Mouse (Mus musculus) B cell, adult 2 months (primary cell): ENCODE results near the gene 2610507B11Rik.

Experiments used
- DNase-seq, 2 experiments: peaks; one replicate each; pipeline ENCODE4 v3.0.0; 2022

Gene 2610507B11Rik

DNA sequence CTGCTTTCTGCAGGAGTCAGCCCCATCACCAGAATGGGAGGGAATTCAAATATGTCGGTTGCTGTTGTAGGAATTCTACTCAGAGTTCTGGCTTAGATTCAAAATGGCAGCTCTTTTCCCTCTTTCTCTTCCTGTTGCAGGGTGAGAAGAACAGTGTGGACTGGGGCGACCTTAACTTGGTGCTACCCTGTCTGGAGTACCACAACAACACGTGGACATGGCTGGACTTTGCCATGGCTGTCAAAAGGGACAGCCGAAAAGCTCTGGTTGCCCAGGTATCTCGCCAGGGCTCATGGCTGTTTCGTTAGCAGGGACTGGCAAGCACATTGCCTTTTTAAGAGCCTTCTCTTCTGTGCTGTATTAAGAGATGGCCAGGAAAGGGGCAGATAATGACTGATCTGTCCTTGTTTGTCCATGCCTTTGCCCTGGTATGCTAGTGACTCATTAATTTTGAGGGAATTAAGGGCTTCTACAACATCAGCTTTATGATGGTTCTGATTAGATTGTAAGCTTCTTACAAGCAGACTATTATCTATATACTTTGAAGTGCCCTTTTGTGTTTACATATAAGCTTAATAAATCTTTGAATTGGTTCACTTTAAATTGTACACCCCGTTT lies 27.7 kb downstream of the 2610507B11Rik start:
- DNase-seq = no peak

DNA sequence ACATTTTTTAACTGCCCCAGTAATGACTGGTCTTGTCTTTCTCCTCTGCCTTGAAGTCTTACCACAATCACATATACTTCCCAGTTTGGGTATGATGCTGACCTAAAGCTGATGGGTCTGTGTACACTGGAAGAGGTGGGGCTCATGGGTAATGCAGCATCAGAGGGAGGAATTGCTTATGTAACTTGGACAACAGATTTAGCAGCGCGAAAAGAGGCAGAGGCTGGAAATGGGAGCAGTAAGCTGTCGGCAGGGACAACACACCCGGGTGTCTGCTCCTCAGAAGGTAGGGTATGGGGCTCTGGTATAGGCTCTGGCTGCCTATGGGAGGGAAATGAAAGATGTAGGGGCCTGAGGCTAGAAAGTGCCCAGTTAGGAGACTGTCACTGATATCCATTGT lies 29.1 kb downstream of the 2610507B11Rik start, which contains the start of gene BC030499:
BC030499 (plus strand) TSS at position 188 of the 400 bp plus-strand sequence.
- DNase-seq = no peak

DNA sequence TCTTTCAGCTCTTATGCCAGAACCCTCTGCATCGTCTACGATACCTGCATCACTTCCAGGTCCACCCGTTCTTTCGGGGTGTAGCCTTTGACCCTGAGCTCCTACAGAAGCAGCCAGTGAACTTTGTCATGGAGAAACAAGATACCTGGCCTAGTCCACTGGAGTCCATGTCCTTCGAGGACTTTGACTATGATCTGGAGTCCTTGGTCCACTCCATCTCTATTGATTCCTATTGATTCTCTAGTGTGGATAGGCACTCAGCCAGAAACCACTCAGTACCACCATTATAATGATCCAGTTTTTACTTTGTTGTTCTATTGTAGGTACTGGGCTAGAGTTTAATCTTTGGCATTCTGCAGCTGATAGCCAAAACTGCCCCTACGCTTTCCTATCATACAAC lies 33.0 kb downstream of the 2610507B11Rik start:
- DNase-seq = no peak

DNA sequence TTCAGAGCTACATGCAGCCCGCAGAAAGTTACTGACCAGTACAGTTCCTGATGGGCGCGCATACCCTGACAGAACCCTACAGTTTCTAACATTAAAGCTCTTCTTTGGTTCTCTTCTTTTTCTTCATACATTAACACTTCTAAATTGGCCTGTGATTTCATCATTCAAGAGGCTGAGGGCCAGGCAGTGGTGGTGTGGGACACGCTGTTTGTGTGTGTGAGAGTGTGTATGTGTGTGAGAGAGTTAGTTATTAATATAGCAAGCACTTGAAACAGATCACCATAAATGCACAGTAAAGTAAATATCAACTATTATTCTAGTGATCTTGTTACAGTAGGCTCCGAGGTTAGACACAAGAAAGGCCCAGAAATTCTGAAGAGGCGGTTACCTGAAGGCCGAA lies 39.4 kb downstream of the 2610507B11Rik start:
- no peak for DNase-seq

DNA sequence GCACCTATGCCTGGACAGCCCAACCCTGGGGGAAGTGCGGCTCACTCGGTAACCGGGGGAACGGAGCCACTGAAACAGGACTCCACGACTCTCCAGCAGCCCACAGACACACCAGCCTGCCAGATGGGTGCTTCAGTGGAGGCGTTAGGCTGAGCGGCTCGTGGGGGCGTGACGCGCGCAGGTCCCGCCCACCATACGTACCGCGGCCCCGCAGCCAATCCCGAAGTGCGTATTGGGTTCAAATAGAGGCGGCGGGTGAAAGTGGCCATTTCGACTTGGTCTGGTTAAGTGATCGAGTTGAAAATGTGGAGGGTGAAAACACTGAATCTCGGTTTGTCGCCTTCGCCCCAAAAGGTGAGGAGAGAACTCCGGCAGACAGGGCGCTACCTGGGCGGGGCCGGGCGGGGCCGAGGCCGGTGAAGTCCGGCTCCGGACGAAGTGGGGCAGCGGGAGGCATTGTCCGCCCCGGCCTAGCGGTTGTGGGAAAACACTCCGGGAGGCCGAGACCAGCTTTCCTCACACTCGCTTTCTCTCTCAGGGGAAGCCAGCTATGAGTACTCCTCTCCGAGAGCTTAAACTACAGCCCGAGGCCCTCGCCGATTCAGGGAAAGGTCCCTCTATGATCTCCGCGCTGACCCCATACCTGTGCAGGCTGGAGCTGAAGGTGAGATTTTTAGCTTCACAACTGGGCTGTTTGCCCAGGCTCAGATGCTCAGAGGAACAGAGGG lies 40.0 kb downstream of the 2610507B11Rik start, which contains the start of gene Spag5:
Spag5 (plus strand) TSS at position 173 of the 728 bp plus-strand sequence.
- peak; percentile 92 to 93 for DNase-seq

DNA sequence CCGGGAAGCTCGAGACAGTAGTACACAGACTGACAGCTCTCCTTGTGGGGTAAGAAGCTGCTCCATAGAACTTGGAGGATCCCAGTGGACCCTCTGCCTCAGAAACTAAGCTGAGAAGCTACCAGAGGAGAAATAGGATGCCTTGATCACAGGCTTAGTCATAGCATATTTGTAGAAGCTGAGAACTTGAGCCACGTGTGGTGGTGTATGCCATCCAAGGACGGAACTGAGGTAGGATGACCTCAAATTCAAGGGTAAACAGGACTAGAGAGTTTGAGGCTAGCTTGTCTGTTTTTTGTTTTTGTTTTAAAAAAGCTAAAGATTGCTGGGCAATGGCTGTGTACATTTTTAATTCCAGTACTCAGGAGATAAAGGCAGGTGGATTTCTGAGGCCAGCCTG lies 43.7 kb downstream of the 2610507B11Rik start:
- DNase-seq = no peak

DNA sequence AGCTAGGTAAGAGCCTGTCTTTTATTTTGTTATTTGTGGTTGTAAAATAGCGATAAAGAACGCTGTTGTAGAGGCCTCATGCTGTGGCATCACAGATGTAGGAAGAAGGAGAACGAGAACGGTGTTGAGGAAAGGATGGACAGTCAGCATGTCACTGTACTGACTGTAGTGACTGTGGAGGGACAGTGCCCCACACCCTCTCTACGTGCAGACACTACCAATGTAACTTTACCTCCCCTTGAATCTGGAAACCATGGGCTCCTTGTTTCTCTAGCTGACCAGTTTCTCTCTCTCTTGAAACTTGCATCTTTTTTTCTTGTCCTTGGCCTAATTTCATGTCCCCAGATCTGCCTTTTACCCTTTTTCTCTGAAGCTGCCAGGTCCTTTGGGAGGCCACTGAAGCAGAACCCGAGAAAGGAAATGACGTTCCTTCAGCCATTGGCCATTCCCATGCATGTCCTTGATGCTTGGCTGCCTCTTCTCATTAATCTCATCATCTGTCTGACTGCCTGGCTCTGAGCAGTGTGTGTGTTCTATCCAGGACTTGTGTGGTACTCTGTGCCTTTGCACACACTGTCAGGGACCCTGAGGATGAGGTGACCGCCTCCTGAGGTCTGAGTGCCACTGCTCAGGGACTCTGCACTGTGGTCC lies 49.4 kb downstream of the 2610507B11Rik start:
- no peak for DNase-seq

DNA sequence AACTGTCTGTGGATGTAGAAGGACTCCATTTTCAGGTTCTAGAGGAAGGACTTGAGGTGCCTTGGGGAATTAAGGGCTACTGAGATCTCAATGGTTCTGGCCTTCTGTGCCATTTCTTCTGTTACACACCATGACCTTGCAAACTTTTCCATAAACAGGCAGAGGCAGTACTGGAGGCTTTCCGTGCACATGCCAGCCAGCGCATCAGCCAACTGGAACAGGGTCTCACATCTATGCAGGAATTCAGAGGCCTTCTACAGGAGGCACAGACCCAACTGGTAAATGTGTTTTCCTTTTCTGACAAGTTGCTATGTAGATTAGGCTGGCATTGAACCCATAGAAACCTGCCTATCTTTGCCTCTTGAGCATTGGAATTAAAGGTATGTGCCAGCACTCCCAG lies 52.1 kb downstream of the 2610507B11Rik start:
- no peak for DNase-seq

GRCm38 (mm10) chr11:78318411-78318810 lies 56.9 kb downstream of the 2610507B11Rik start:
- DNase-seq = no peak

DNA sequence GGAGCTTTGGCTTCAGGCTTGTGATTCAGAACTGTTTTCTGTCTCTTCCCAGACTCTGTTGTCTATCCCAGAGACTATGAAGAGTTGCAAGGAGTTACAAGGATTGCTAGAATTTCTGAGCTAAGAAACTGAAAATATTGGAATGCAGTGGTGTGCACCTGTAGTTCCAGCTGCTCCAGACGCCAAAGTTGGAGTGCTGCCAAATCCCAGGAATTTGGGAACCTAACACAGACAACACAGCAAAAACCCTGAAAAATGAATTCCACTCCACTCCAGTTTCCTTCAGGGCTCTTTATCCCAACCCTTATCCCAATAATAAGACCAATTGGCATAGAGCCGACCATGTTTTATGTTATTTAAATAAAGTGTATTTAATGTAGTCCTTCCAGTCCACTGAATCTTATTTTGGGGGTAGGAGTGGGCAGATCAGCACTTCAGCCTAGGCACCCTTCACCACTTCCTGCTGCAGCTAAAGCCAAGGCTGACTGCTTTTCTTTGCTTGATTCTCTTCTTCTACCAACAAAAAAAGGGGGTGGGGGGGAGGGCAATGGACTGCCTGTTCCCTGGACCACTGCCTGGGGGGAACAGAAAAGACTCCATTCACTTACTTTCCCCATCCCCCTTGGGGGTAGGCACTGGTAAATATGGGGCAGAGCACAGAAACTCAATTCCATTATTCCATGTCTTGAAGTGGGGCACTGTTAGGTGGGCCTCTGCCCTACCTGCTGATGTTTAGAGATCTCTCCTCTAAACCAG lies 60.7 kb downstream of the 2610507B11Rik start:
- no peak for DNase-seq

GRCm38 (mm10) chr11:78322860-78323259 lies 61.3 kb downstream of the 2610507B11Rik start, which contains the start of gene Aldoc:
Aldoc (plus strand) TSS chr11:78322968.
- DNase-seq = peak; percentile 89 to 92

DNA sequence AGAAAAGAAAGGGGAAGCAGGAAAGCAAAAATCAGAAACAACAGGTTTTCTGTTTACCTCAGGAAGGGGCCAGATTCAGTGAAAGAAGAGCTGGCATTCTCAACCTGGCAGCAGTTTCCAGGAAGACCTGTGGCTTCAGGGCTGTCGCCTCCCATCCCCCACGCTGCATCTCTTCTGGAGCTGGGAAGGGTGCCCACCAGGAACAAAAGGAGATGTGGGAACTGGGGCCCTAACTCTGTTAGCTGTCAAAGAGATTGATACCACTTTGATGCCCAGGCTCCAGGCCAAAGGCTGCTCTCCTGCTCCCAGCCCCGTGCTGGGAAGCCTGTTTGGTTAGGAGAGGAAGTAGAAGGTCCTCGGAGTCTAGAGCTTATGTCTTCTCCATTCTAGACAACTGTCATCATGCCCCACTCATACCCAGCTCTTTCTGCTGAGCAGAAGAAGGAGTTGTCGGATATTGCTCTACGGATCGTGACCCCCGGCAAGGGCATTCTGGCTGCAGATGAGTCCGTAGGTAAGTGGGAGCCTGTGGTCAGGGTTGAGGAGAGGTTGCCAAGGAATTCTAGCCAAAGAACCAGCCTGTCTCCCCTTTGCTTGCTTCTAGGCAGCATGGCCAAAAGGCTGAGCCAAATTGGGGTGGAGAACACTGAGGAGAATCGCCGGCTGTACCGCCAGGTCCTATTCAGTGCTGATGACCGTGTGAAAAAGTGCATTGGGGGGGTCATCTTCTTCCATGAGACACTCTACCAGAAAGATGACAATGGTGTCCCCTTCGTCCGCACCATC lies 62.6 kb downstream of the 2610507B11Rik start:
- DNase-seq = no peak

GRCm38 (mm10) chr11:78324965-78325364 lies 63.4 kb downstream of the 2610507B11Rik start:
- DNase-seq = no peak

DNA sequence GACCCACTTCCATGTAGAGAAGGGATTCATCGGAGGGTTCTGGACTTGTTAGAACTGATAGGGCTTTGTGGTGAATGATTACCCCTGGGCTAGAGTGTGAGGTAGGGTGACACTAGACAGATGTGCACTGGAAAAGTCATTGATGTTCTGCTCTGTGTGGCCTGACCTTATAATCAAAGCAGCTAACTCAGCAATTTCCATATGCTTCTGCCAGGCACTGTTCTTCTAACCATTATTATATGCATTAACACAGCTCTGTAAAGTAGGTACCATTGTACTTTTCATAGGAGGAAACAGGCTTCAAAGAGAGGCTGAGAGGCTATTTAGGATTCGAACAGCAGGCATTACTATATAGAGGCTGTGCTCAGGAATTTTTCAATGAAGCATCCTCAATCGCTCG lies 65.7 kb downstream of the 2610507B11Rik start:
- DNase-seq = no peak

DNA sequence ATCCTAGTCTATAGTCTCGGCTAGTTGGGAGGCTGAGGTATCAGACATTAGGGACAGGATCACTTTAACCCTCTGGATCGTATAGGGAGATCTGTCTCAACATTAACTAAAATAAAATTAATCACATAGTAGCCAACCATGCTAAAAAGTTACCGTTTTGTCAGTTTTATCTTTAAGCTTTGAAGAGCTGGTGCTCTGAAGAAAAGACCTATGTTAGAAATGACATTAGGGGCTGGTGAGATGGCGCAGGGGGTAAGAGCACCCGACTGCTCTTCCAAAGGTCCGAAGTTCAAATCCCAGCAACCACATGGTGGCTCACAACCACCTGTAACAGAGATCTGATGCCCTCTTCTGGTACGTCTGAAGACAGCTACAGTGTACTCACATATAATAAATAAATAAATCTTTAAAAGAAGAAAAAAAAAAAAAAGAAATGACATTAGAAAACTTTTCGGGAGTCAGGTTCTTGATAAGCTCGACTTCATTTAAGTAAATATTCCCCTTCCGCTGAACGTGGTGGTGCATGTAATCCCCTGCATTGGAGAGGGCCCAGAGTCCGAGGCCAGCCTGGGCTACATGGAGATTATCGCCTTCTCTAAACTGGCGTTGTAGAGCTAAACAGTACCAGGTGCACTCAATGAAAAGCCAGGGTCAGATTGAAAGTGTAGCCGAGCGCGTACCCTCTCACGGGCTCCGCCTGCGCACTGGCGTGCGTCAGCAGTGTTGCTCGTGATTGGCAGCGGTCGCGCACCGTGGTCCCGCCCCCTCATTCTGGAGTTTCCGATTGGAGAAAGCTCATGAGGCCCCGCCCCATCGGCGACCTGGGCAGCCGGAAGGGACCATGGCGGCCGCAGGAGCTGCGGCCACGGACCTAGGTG lies 66.3 kb downstream of the 2610507B11Rik start, which contains the start of gene Pigs:
Pigs (plus strand) TSS at position 782 of the 878 bp plus-strand sequence.
- peak; percentile 96 to 97 for DNase-seq

DNA sequence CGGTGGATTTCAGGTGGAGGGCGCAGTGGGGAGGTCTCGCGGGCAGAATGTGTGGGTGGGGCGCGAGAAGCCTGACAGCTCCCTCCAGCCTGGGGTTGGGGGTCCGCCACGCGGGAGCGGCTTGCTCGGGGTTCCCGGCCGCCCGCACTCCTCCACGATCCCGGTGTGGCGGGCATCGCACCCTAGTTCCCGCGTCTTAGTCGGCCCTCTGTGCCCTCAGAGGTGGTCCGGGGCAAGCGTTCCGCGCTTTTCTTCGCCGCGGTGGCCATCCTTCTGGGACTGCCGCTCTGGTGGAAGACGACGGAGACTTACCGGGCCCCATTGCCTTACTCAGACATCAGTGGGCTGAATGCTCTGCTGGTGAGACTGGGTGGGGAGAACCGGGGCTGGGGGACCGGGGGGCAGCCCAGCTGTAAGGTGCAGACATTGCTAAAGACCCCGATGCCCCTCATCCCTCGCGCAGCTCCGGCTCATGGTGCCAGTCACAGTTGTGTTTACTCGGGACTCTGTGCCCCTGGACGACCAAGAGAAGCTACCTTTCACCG lies 67.0 kb downstream of the 2610507B11Rik start:
- DNase-seq = no peak

GRCm38 (mm10) chr11:78332676-78333075 lies 71.1 kb downstream of the 2610507B11Rik start:
- DNase-seq = no peak

- DNase-seq = no peak
Observed at GRCm38 (mm10) chr11:78333992-78334391, 72.4 kb downstream of the 2610507B11Rik start.

GRCm38 (mm10) chr11:78337040-78337439 lies 75.5 kb downstream of the 2610507B11Rik start:
- no peak for DNase-seq
